Mouse (Mus musculus) intestine, embryonic 14.5 days (tissue): ENCODE results near the gene Hoxd8. TPM values are rescaled to one million over a fixed set of nuclear protein-coding genes. Genes with fewer than 3 reads are reported as not detected.
A peak's percentile ranks its signal among the peaks of the same experiment; 100 is the strongest.

ENCODE experiments used
- ATAC-seq: fragments of 200-750 bp; cut with Nextera tagmentation; replicated peaks from 2 replicates; pipeline ENCODE4 v1.8.0; 2017; ENCODE audit warnings: low read depth, moderate number of reproducible peaks, moderate TSS enrichment, moderate library complexity; ENCODE audit not compliant: low FRiP score, low TSS enrichment
- DNase-seq: peaks from one replicate; pipeline ENCODE4 v3.0.0-alpha.2; 2018; ENCODE audit warnings: low spot score
- H3K27ac ChIP-seq: fragments of 300-500 bp; sonication (generic); 2 replicates; pipeline ENCODE4 v1.5.1; 2014; ENCODE audit warnings: low read depth, mild to moderate bottlenecking, control low read depth
- H3K27me3 ChIP-seq: fragments of 300-500 bp; sonication (generic); replicated peaks from 2 replicates; pipeline ENCODE4 v1.6.1; 2014; ENCODE audit warnings: low read length, control low read depth; ENCODE audit not compliant: control insufficient read depth, insufficient read depth
- H3K36me3 ChIP-seq: fragments of 300-500 bp; sonication (generic); 2 replicates; pipeline ENCODE4 v1.6.1; 2014; ENCODE audit warnings: low read length, control low read depth; ENCODE audit not compliant: control insufficient read depth, insufficient read depth
- H3K4me1 ChIP-seq: fragments of 300-500 bp; sonication (generic); replicated peaks from 2 replicates; pipeline ENCODE4 v1.6.1; 2014; ENCODE audit warnings: low read length, control low read depth, mixed read lengths; ENCODE audit not compliant: control insufficient read depth, insufficient read depth
- H3K4me2 ChIP-seq: fragments of 300-500 bp; sonication (generic); 2 replicates; pipeline ENCODE4 v1.6.1; 2014; ENCODE audit warnings: low read length
- H3K4me3 ChIP-seq: fragments of 300-500 bp; sonication (generic); 2 replicates; pipeline ENCODE4 v1.5.1; 2014; ENCODE audit warnings: low read depth, low read length, control low read depth, mixed read lengths
- H3K9ac ChIP-seq: fragments of 300-500 bp; sonication (generic); 2 replicates; pipeline ENCODE4 v1.6.1; 2014; ENCODE audit warnings: mild to moderate bottlenecking, low read length
- H3K9me3 ChIP-seq: fragments of 300-500 bp; sonication (generic); 2 replicates; pipeline ENCODE4 v1.6.1; 2016; ENCODE audit warnings: low read length, control low read depth; ENCODE audit not compliant: control insufficient read depth
- WGBS: fragments of 180-500 bp; shearing (Covaris S2); extraction: QIAGEN DNeasy Blood & Tissue Kit; methylation state at CpG from one replicate; pipeline ENCODE4 v1.1.7; 2014; 5-methylcytosine and 5-hydroxymethylcytosine counted together
- polyA plus RNA-seq: library from polyadenylated mRNA; unstranded; fragments of >200 nt; fragmentation: Nextera tagmentation; extraction: Ambion mirVana; gene quantifications from 2 replicates; pipeline ENCODE4 v1.2.1, GENCODE M21; 2014

Gene Hoxd8
- polyA plus RNA-seq, 1 experiment from 2014 or later: 6.1 TPM

GRCm38 (mm10) chr2:74734996-74735811, 30.8 kb downstream of the Hoxd8 start:
- H3K4me2 ChIP-seq: peak overlapping the region; percentile 49
- 25% methylated on average over 27 of the region's 27 CpGs for WGBS
- peak; percentile 65 for DNase-seq
- no peak for ATAC-seq
- peaks cover 3% of the 10 kb centered on the region; the same call in 1 of the 2 replicates for H3K4me1 ChIP-seq
- H3K36me3 ChIP-seq: no peaks in the 10 kb centered on the region
- no peaks in the 10 kb centered on the region for H3K9me3 ChIP-seq
- H3K4me3 ChIP-seq: peak overlapping the region; percentile 23
- H3K27me3 ChIP-seq: peaks cover 97% of the 10 kb centered on the region
- H3K9ac ChIP-seq: peak overlapping the region; percentile 43
- peak overlapping the region; percentile 70; the same call in 1 of the 2 replicates for H3K27ac ChIP-seq

GRCm38 (mm10) chr2:74735851-74736687, 31.7 kb downstream of the Hoxd8 start:
- H3K9ac ChIP-seq: peak overlapping the region; percentile 43
- H3K9me3 ChIP-seq: no peaks in the 10 kb centered on the region
- ATAC-seq (no peak), DNase-seq (peak; percentile 74)
- H3K4me1 ChIP-seq: peaks cover 3% of the 10 kb centered on the region; the same call in 1 of the 2 replicates
- H3K4me2 ChIP-seq: peak overlapping the region; percentile 49
- peaks cover 97% of the 10 kb centered on the region for H3K27me3 ChIP-seq
- 12% methylated on average over 42 of the region's 42 CpGs for WGBS
- peak overlapping the region; percentile 23 for H3K4me3 ChIP-seq
- no peaks in the 10 kb centered on the region for H3K36me3 ChIP-seq
- H3K27ac ChIP-seq: peak overlapping the region; percentile 70; the same call in 1 of the 2 replicates

GRCm38 (mm10) chr2:74736688-74737577, 32.5 kb downstream of the Hoxd8 start:
- peak overlapping the region; percentile 43 for H3K9ac ChIP-seq
- 22% methylated on average over 15 of the region's 15 CpGs for WGBS
- no peaks in the 10 kb centered on the region for H3K9me3 ChIP-seq
- H3K4me3 ChIP-seq: peak overlapping the region; percentile 23
- H3K27ac ChIP-seq: peak overlapping the region; percentile 70; the same call in 1 of the 2 replicates
- ATAC-seq (no peak), DNase-seq (peak; percentile 62)
- peaks cover 3% of the 10 kb centered on the region; the same call in 1 of the 2 replicates for H3K4me1 ChIP-seq
- peaks cover 97% of the 10 kb centered on the region for H3K27me3 ChIP-seq
- H3K4me2 ChIP-seq: peak overlapping the region; percentile 49; the same call in 1 of the 2 replicates
- no peaks in the 10 kb centered on the region for H3K36me3 ChIP-seq

GRCm38 (mm10) chr2:74737578-74738070, 33.2 kb downstream of the Hoxd8 start:
- no peak for ATAC-seq
- Histone ChIP-seq H3K9me3 (no peaks in the 10 kb centered on the region), H3K36me3 (no peaks in the 10 kb centered on the region), H3K27me3 (peaks cover 97% of the 10 kb centered on the region), H3K4me3 (peak overlapping the region; percentile 23; the same call in 1 of the 2 replicates), H3K4me2 (peak overlapping the region; percentile 13), H3K27ac (peak overlapping the region; percentile 60; the same call in 1 of the 2 replicates), H3K4me1 (peaks cover 3% of the 10 kb centered on the region; the same call in 1 of the 2 replicates), H3K9ac (peak overlapping the region; percentile 43)
- 29% methylated on average over 7 of the region's 7 CpGs for WGBS
- DNase-seq: peak; percentile 67

- no peak for ATAC-seq
These were observed 34.4 kb downstream of the Hoxd8 start for GRCm38 (mm10) chr2:74738623-74739475.

GRCm38 (mm10) chr2:74739476-74739800, 35.0 kb downstream of the Hoxd8 start:
- 0 out of 2 replicates have a peak, but pooled peaks cover 3% of the 10 kb centered on the region for H3K4me1 ChIP-seq
- no peaks in the 10 kb centered on the region for H3K9me3 ChIP-seq
- ATAC-seq (no peak), DNase-seq (no peak)
- H3K4me3 ChIP-seq: no peak overlapping the region
- H3K27ac ChIP-seq: peak overlapping the region; percentile 47; the same call in 1 of the 2 replicates
- 24% methylated on average over 2 of the region's 2 CpGs for WGBS
- H3K4me2 ChIP-seq: peak overlapping the region; percentile 47; the same call in 1 of the 2 replicates
- peaks cover 88% of the 10 kb centered on the region for H3K27me3 ChIP-seq
- H3K9ac ChIP-seq: 0 out of 2 replicates have a peak overlapping the region, but pooled peaks have one; percentile 23
- H3K36me3 ChIP-seq: no peaks in the 10 kb centered on the region

More at GRCm38 (mm10) chr2:74738623-74739475, 34.4 kb downstream of the Hoxd8 start:
- H3K4me3 ChIP-seq: 0 out of 2 replicates have a peak overlapping the region, but pooled peaks have one; percentile 6
- 0 out of 2 replicates have a peak, but pooled peaks cover 3% of the 10 kb centered on the region for H3K4me1 ChIP-seq
- H3K27me3 ChIP-seq: peaks cover 88% of the 10 kb centered on the region
- DNase-seq: peak; percentile 68
- no peaks in the 10 kb centered on the region for H3K9me3 ChIP-seq
- H3K4me2 ChIP-seq: peak overlapping the region; percentile 16
- H3K27ac ChIP-seq: peak overlapping the region; percentile 47; the same call in 1 of the 2 replicates
- peak overlapping the region; percentile 23 for H3K9ac ChIP-seq
- 8% methylated on average over 20 of the region's 20 CpGs for WGBS
- no peaks in the 10 kb centered on the region for H3K36me3 ChIP-seq

GRCm38 (mm10) chr2:74739869-74740268, 35.5 kb downstream of the Hoxd8 start:
- ATAC-seq: no peak
- H3K9ac ChIP-seq: peak overlapping the region; percentile 40
- H3K27me3 ChIP-seq: peaks cover 88% of the 10 kb centered on the region
- H3K36me3 ChIP-seq: no peaks in the 10 kb centered on the region
- H3K4me2 ChIP-seq: peak overlapping the region; percentile 47
- H3K27ac ChIP-seq: peak overlapping the region; percentile 75
- peak overlapping the region; percentile 25 for H3K4me3 ChIP-seq
- H3K9me3 ChIP-seq: no peaks in the 10 kb centered on the region
- 0 out of 2 replicates have a peak, but pooled peaks cover 3% of the 10 kb centered on the region for H3K4me1 ChIP-seq
- no peak for DNase-seq
- 14% methylated on average over 14 of the region's 14 CpGs for WGBS
